Mouse (Mus musculus) MN1 (cell line): ENCODE results near the gene Rnf185.

Experiments used
- DNase-seq: peaks from one replicate; pipeline ENCODE4 v3.0.0-alpha.2; 2016; ENCODE audit warnings: low spot score

Gene Rnf185

DNA sequence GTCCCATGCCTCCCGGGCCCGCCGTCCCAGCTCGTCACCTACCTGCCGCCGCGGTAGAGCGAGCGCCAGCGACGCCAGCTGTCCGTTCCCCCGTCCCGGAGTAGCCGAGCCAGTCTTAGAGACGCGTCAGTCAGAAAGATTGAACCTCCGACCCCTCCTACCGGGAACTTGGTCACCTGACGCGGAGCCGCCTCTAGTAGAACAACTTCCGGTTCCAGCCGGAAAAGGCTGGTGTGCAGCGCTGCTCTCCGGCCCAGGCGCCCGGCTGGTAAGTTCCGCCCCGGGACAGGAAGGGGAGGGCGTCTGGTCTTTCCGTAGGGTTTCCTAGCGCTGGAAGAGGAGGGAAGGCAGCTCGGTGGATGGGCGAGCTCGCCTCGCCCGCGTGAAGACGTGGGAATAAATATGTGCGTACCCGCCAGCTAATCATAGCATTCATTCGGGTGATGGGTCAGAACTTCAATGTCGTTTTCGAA lies at the start of gene Rnf185:
Gene Rnf185 (minus strand): TSS at position 197 of the 473 bp plus-strand sequence.
- peak; percentile 99 for DNase-seq

DNA sequence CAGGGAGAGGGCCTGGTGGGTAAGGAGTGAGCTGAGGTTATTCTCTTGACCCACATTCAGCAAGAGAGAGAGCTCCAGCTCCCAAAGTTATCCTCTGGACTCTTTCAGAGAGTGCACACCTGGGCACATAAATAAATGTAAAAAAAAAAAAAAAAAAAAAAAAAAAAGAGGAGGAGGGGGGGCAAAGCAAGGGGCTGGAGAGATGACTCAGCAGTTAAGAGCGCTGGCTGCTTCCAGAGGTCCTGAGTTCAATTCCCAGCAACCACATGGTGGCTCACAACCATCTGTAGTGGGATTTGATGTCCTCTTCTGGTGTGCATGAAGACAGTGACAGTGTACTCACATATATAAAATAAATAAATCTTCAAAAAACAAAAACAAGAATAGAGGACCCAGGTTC lies 45.1 kb upstream of the Rnf185 start:
- no peak for DNase-seq

DNA sequence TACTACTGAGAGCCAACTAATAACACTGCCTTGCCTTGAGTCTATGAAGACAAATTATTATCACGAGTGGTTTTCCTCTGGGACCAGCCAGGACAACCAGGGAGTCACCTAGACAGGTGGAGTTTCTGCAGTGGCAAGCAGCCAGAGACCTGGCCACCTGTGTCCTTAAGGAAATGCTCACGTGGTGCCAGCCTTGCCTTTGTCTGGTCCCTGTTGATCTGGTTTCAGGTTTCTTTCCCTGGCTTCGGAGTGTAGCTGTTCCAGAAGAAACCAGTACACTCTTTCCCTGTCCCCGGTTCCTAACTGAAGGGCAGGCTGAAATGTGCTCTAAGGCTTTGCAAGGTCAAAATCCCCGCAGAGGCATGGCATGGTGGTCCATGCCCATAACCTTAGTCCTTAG lies 44.6 kb upstream of the Rnf185 start:
- no peak for DNase-seq

DNA sequence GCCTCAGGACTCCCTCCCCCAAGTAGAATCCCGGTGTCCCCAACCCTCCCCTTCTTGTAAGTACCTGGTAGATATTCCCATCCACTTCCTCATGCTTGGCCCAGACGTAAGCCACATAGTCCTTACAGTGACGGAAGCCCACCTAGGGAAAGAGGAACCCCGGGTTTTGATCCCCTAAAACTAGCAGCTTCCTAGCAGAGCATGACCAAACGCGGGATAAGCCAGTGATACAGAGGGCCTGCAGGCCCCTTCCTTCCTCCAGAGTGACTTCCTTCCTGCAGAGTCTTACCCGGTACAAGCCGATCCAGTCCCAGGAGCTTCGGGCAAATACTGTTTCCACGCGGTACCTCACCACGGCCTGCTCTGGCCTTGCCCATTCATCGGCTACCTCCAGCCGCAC lies 43.3 kb upstream of the Rnf185 start:
- no peak for DNase-seq

DNA sequence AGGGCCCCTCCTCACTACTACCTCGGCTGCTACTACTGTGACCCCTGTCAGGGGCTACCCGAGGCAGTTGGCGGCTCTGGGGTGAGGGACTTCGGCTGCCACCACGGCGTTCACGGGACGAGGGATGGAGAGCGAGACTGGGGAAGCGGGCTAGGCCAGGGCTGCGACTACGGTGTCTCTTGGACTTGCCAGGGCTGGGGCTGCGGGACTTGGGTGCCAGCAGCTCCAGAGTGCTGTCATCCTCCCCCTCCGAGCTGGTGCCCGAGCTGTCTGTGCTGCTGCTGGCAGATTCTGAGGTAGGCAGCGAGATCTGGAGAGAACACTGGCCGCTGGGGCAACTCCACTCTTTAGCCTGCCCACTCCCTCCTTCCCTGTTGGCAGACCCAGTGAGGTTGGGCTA lies 42.7 kb upstream of the Rnf185 start:
- DNase-seq: no peak

DNA sequence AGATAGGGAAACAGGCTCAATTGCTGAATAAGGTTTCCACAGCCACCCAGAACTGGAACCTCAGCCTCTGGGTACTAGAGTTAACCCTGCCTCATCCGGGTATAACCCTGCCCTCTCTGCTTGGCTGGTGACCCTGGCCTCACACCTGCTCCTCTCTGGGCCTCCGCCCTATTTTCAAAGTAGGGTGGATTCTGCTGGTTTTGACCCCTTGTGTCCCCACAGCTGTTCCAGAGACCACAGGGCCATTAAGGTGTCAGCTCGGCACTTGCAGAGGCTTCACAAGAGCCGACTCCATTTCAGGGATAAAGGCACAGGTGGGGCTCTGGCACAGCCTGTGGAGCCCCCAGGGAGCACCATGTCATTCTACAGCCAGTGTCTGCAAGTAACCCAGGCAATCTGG lies 40.6 kb upstream of the Rnf185 start:
- DNase-seq: no peak

DNA sequence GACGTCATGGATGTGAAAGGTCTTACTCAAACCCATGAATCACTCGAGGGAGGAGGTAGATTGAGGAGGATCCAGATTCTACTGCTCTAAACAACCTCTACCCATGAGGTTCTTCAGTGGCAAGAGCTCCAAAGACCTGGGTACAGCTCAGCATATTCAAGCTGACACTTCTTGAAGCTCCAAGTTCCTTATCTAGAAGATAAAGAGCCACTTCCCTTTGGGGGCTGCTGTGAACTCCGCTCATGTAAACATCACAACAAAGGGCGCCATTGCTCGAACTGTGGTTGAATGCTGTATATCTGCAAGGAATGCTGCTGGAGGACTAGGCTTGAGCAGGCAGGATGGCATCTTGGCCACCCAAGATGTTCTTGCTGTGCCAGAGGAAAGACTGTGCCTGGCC lies 36.9 kb upstream of the Rnf185 start:
- DNase-seq: no peak

DNA sequence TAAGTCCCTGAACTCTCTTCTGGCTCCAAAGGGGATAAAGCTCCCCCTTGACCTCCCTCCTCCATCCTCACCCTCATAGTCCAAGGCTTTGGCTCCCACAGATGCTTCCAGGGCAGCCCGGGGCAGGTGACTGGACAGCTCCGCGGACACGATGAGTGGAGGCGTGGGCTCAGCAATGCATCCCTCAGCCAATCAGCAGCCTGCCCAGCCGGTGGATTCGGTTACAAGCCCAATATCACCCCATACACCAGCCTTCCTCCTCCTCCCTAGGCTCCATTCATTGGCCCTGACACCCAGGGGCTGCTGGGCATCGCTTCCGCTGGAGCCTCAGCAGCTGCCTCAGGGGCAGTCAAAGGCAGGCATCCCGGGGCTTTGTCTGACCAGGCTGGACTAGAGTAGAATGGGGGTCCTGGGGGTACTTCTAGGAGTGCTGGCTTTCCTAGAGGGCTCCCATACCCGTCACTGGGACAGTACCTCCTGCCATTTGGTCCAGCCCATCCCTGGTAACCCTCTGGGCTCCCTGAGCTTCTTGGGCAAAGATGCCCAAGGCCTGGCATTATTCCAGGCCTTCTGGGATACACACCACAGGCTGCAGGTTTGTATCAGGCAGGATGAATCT lies 35.9 kb upstream of the Rnf185 start, which contains the start of gene Pla2g3:
Gene Pla2g3 (plus strand): TSS at position 333 of the 619 bp plus-strand sequence.
- peak; percentile 27 for DNase-seq

DNA sequence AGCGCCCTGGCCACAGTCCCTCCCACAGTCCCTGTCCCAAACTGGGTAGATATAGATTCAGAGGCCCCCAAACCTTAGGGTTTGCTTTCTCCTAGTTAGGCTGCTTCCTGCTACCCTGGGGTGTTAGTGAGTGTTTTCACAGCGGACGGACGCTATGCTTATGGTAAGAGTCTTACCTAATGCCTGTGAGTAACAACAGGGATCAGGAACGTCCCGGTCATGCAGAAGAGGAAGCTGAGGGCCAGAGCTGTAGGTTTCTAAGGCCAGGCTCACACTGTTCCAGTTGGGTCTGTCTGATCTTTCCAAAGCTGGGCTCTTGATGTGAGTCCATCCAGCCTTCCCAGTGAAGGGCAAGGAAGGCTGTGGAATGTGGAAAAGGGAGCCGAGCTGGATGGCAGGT lies 34.2 kb upstream of the Rnf185 start:
- no peak for DNase-seq

DNA sequence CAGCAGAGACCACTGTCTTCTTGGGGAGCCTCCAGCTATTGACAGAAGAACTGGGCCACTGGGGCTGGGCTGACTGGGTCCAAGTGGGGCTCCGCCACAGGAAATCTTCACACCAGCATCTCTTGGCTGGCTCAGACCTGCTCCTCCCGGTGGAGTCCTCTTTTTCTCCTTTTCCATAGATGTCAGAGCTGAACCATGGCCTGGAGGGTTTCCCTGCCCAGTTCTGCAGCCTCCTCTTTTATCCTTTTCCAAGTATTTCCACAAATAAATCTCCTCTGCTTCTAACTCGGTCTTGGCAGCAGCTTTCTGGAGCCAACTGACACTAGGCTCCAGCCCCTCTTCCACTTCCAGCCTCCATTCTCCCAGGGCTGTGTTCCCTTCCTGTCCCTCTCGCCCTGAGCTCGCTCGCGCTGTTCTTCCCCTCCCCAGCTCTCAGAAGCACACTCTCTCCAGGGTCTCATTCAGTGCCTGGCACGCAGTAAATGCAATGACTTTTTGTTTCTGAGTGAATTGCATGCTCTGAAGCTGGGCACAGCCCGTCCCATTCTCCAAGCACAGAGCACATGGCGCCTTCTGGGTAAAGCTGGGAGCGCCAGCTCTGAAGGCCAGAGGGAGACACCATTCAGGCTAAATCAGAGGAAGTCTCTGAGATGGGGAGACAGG lies 31.9 kb upstream of the Rnf185 start:
- no peak for DNase-seq

DNA sequence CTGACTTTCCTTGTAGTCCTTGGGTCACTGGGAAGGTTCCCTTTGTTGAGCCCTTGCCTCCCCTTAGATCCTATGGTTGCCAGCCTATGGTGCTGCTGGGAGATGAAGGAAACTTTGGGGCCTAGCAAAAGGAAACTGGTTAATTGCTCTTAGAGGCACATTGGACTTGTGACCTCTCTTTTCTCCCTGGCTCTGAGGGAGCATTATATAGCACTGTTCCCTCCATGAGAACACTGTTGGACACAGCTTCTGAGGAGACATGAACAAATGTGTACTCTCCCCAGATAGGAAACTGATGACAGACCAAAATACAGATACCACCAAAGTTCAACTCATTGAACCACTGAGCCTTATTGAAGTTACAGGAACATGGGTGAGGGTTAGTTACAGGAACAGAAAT lies 23.3 kb upstream of the Rnf185 start:
- no peak for DNase-seq

DNA sequence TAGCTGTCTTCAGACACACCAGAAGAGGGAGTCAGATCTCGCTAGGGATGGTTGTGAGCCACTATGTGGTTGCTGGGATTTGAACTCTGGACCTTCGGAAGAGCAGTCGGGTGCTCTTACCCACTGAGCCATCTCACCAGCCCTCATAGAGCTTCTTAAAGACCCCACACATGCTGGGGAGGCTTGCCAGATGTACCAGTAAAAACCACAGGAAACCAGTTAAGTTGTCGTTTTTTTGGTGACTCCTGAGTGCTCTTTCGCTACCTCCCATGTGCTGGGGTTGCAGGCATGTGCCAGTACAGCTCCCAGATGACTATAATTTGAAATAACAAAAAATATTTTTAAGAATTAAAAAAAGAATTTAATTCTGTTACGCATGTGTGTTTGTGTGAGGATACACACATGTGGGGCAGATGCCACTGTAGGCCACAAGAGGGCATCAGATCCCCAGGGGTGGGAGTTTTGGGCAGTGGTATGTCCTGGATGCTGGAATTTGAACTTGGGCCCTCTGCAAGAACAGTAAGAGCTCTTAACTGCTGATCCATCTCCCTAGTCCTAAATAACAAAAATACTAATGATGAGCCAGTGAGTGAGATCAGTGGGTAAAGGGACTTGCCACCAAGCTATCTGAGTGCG lies 22.4 kb upstream of the Rnf185 start:
- peak; percentile 30 for DNase-seq

DNA sequence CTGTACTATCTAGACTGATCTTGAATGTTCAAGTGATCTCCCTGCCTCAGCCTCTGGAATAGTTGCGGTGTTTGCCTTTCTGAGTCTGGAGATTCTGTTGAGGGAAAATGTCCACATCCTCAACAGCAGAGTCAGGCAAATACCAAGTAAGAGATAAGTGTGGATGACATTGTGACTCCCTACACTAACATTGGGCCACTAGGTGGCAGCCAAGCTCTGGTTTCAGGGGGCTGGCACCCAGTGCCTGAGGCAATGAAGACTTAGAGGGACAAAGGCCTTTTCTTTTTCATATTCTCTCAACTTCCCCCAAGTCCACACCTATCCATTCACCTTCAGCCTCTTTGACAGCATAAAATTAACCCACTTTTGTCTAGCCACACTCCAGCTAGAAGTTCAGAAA lies 20.3 kb upstream of the Rnf185 start:
- peak; percentile 87 for DNase-seq

DNA sequence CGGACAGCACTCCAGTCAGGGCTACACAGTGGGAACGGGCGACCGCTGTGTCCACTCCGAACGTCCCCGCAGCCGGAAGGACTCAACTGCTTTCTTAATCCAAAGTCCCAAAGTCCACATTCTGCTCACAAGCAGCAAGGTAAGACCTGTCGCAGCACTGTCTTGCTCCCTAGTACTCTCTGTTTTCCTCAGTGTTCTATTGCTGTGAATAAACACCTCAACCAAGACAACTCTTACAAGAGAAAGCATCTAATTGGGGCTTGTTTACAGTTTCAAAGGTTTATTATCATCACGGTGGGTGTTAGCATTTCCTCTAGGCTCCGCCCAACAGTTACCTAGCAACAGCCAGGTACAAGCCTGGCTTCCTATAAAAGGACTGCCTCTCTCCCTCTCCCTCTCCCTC lies 19.3 kb upstream of the Rnf185 start:
- DNase-seq: no peak

DNA sequence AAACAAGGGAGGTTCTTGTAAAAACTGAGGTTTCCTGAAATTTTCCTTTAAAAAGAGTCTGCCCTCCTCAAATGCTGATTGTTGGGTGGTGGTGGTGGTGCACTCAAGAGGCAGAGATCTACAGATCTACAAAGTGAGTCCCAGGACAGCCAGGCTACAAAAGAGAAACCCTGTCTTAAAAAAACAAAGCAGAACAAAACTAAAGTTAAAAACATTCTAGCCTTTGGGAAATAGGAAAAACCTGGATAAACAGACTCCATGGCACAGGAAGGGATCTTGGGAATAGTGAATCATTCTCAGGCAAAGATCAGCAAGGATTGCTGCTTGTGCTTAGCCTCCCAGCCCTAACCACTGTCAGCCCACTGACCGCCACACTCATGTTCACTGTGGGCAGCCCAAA lies 10.7 kb upstream of the Rnf185 start:
- DNase-seq: no peak

DNA sequence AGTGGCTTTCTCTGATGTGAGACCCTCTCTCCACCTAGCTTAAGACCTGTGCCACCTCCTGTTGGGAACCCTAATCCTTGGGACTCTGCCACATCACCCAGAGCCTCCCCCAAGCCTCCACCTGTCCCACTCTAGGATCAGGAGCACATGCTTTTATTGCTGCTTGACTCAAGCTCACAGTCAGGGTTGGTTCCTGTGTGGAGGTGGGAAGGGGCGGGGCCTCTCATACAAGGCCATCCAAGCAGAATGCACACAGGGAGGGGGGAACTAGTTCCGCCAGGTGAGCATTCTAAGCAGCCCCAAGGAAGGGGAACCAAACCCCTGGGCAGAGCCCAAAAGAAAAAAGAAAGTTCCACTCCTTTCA lies 6.9 kb upstream of the Rnf185 start:
- no peak for DNase-seq

DNA sequence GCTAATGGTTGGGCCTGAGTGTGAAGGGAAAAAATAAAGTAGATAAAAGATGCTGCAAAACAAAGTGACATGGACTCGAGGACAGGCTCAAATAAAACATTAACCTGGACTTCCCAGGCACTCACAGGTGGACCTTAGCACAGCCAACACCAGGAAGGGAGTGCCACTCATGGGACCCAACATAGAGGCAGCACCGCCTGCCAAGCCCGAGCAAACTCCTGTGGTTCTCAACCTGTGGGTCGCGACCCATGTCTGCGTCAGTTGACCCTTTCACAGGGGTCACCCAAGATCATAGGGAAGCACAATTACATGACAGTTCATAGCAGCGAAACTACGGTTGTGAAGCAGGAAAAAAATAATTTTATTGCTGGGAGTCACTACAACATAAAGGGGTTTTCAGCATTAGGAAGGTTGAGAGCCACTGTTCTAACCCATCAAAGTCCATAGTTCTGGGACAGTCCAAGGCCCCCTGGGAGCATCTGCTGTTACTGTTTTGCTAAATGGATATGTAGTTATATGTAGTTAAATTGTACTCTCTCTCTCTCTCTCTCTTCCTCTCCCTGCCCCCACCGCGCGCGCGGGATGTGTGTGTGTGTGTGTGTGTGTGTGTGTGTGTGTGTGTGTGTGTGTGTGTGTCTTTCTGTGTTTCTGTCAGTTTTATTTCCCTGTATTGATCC lies 6.4 kb upstream of the Rnf185 start:
- no peak for DNase-seq

DNA sequence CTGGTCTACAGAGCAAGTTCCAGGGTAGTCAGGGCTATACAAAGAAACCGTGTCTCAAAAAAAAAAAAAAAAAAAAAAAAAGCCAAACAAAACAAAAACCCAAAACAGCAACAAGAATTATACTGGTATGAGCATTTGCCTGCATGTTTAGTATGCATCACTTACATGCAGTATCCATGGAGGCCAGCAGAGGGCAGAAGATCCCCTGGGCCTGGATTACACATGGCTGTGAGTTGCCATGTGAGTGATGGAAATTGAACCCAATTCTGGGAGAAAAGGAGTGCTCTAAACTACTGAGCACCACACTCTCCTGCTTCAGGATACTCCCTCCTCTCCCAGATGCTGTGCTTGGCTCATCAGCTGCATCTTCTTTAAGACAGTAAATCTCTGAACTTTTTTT lies 4.2 kb upstream of the Rnf185 start:
- peak; percentile 71 for DNase-seq

DNA sequence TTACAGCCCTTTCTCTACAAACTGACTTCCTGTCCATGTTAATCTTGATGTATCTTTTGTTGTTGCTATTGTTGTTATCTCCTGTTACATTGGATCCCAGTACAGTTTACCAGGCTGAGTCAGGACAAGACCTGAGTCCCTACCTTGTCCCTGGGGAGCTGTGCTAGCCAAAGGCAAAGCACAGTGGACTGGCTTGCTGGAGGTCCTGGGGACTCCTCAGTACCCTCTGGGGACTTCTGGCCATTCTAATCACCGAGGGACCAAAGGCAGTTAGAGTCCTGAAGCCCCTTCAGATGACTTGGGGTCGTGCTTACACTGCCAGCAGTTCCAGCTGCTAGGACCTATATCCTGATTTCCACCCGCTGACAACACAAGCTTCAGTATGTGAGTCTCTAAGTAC lies 2.3 kb upstream of the Rnf185 start:
- DNase-seq: no peak

DNA sequence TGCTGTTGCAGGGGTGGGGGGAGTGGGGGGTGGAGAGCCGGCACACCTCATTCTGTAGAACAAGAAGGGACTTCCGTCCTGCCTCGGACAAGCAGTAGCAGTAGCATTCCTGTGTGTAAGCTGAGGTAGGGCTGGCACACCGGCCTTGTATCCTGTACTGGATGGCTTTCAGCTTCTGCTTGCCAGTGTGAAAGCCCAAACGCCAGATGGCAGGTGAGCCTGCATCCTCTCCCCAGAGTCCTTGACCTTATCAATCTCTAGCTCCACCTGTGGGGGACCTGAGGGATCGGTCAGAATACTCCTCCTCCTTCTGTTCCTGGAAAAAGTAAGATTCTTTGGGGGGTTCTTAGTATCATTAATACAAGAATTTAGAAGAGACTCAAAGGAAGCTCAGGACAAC lies 1.3 kb upstream of the Rnf185 start:
- DNase-seq: peak; percentile 59

DNA sequence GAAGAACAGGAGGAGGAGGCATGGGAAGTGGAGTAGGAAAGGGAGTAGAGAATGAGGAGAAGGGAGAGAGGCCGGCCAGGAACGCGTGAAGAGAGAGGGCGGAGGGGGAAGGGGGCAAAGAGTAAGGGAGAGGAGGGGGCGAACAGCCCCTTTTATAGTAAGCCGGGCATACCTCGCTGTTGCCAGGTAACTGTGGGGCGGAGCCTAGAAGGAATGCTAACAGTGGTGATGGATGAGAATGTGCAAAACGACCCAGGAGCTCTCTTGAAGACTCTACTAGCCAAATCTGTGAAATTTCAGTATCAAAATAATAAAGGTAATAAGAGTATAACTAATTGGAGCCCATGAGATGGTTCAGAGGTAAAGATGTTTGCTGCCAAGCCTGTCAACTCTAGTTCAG lies 606 bp upstream of the Rnf185 start:
- DNase-seq: peak; percentile 57

DNA sequence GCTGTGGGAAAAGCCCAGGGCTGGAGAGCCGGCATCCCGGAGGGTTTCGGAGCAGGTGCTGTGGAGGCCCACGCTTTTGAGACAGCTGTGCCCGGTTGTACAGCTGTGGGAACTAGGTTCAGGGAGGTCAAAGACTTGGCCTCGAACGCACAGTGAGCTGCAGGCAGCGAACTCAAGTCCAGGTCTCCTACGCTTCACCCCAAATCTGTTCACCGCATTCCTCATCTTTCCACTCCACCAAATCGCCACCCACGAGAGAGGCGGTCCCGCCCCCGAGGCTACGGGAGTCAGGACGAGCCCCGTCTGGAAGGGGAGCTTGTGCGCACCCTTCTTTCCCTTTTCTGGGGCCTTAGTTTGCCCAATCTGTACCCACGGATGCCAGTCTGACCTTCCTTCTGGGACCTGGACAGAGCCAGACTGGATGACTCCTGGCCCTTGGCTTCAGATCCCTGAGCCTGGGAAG lies 431 bp downstream of the Rnf185 start:
- DNase-seq: peak; percentile 57

DNA sequence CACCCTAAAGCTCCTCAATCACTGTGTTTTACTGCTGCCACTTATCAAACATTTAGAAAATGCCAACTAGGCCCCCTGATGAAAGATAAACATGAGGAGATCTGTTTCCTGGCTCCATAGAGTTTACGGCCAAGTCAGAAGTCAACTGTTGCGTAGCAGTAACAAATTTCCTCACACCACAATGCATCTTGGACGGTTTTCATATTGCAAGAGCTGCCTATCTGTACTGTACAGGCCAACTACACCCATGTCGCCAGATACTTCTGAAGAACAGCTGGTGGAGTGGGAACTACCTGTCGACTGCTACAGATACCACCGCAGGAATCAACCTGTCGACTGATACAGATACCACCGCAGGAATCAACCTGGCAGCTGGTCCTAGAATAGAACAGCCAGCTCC lies 7.3 kb downstream of the Rnf185 start:
- no peak for DNase-seq
